Mouse (Mus musculus) CH12.LX (cell line): ENCODE measurements around the gene Zranb3. TPM values are rescaled to one million over a fixed set of nuclear protein-coding genes. Genes with fewer than 3 reads are reported as not detected.

ENCODE experiments used
- DNase-seq: peaks from one replicate; pipeline ENCODE4 v3.0.0-alpha.2; 2013; ENCODE audit errors: extremely low read depth
- H3K27ac ChIP-seq: 2 replicates; pipeline ENCODE4 v1.5.1; 2012; ENCODE audit warnings: low read depth, mild to moderate bottlenecking, control low read depth, moderate library complexity; ENCODE audit not compliant: insufficient read depth
- H3K27me3 ChIP-seq: replicated peaks from 2 replicates; pipeline ENCODE3; 2012; ENCODE audit warnings: inconsistent platforms
- H3K36me3 ChIP-seq, 2 experiments: replicated peaks in 1 of 2; 2 replicates each; pipeline versions ENCODE3 to v1.6.1; 2012; ENCODE audit warnings: inconsistent platforms in 1 of 2, low read length in 1 of 2, mild to moderate bottlenecking in 1 of 2, mixed read lengths in 1 of 2, moderate library complexity in 1 of 2; ENCODE audit not compliant: control insufficient read depth in 1 of 2, insufficient read depth in 1 of 2
- H3K4me1 ChIP-seq, 2 experiments: 2 replicates each; pipeline ENCODE4 v1.6.1; 2012; ENCODE audit warnings: inconsistent platforms in 1 of 2, moderate library complexity in 1 of 2; ENCODE audit not compliant: insufficient read depth in 2 of 2, control insufficient read depth in 1 of 2
- H3K4me2 ChIP-seq: 2 replicates; pipeline ENCODE4 v1.6.1; 2012; ENCODE audit warnings: low read depth, mild to moderate bottlenecking, control low read depth; ENCODE audit not compliant: poor library complexity, insufficient read depth, severe bottlenecking
- H3K4me3 ChIP-seq, 3 experiments: fragments of 150-350 bp in 1 of 3; sonication (generic) in 1 of 3; replicated peaks in 1 of 3; 2 replicates each; pipeline versions ENCODE3 to v1.5.1; 2011 to 2012; ENCODE audit warnings: low read depth in 2 of 3, low read length in 2 of 3, mild to moderate bottlenecking in 2 of 3, moderate library complexity in 2 of 3, control low read depth in 1 of 3, improper control_type of control experiment in 1 of 3, inconsistent platforms in 1 of 3, mixed read lengths in 1 of 3; ENCODE audit not compliant: poor library complexity in 1 of 3
- H3K79me2 ChIP-seq: replicated peaks from 2 replicates; pipeline ENCODE4 v1.6.1; 2012; ENCODE audit warnings: mild to moderate bottlenecking, moderate library complexity; ENCODE audit not compliant: control insufficient read depth, poor library complexity, insufficient read depth, severe bottlenecking; ENCODE audit errors: extremely low read depth
- H3K9ac ChIP-seq: 2 replicates; pipeline ENCODE4 v1.6.1; 2012; ENCODE audit warnings: low read depth, mild to moderate bottlenecking, control low read depth, moderate library complexity; ENCODE audit not compliant: insufficient read depth
- H3K9me3 ChIP-seq: replicated peaks from 2 replicates; pipeline ENCODE3; 2012; ENCODE audit warnings: low read length, inconsistent platforms, mixed read lengths
- CHD1 ChIP-seq: IDR thresholded peaks from 2 replicates; pipeline ENCODE4 v1.6.1; 2012; ENCODE audit warnings: low read depth, low read length, improper control_type of control experiment, inconsistent platforms
- CTCF ChIP-seq, 2 experiments: IDR thresholded peaks in 1 of 2; conservative IDR thresholded peaks in 1 of 2; 2 replicates each; pipeline ENCODE4 v1.5.1; 2011 to 2012; ENCODE audit warnings: low read depth in 2 of 2, low read length in 2 of 2, improper control_type of control experiment in 1 of 2, inconsistent platforms in 1 of 2, mild to moderate bottlenecking in 1 of 2, moderate library complexity in 1 of 2
- E2F4 ChIP-seq: IDR thresholded peaks from 2 replicates; pipeline ENCODE4 v1.6.1; 2011; ENCODE audit warnings: low read depth, low read length, improper control_type of control experiment; ENCODE audit not compliant: insufficient replicate concordance
- ELF1 ChIP-seq: IDR thresholded peaks from 2 replicates; pipeline ENCODE4 v1.6.1; 2014; ENCODE audit warnings: low read depth, mild to moderate bottlenecking, inconsistent platforms, low read length, improper control_type of control experiment
- EP300 ChIP-seq: IDR thresholded peaks from 2 replicates; pipeline ENCODE4 v1.6.1; 2011; ENCODE audit warnings: low read length, improper control_type of control experiment
- GABPA ChIP-seq: IDR thresholded peaks from 2 replicates; pipeline ENCODE4 v1.6.1; 2012; ENCODE audit warnings: low read depth, low read length, improper control_type of control experiment, inconsistent platforms; ENCODE audit not compliant: insufficient replicate concordance
- HCFC1 ChIP-seq: IDR thresholded peaks from 2 replicates; pipeline ENCODE4 v1.6.1; 2012; ENCODE audit warnings: low read depth, mild to moderate bottlenecking, inconsistent platforms, low read length, improper control_type of control experiment
- MEF2A ChIP-seq: IDR thresholded peaks from 2 replicates; pipeline ENCODE4 v1.6.1; 2014; ENCODE audit warnings: low read depth, mild to moderate bottlenecking, inconsistent platforms, low read length, improper control_type of control experiment, borderline replicate concordance
- NELFE ChIP-seq: IDR thresholded peaks from 2 replicates; pipeline ENCODE4 v1.6.1; 2011; ENCODE audit warnings: low read depth, low read length, improper control_type of control experiment
- POLR2A ChIP-seq: IDR thresholded peaks from 2 replicates; pipeline ENCODE4 v1.6.1; 2011; ENCODE audit warnings: low read depth, mild to moderate bottlenecking, improper control_type of control experiment, low read length
- RAD21 ChIP-seq: IDR thresholded peaks from 2 replicates; pipeline ENCODE4 v1.6.1; 2011; ENCODE audit warnings: low read depth, mild to moderate bottlenecking, low read length, improper control_type of control experiment, moderate library complexity
- RCOR1 ChIP-seq: conservative IDR thresholded peaks from 2 replicates; pipeline ENCODE4 v1.6.1; 2012; ENCODE audit warnings: low read depth, mild to moderate bottlenecking, inconsistent platforms, low read length, improper control_type of control experiment
- SIN3A ChIP-seq: IDR thresholded peaks from 2 replicates; pipeline ENCODE4 v1.6.1; 2012; ENCODE audit warnings: low read length, improper control_type of control experiment, inconsistent platforms
- UBTF ChIP-seq: IDR thresholded peaks from 2 replicates; pipeline ENCODE4 v1.6.1; 2012; ENCODE audit warnings: low read depth, mild to moderate bottlenecking, inconsistent platforms, low read length, improper control_type of control experiment, moderate library complexity
- USF2 ChIP-seq: conservative IDR thresholded peaks from 2 replicates; pipeline ENCODE4 v1.6.1; 2011; ENCODE audit warnings: low read depth, low read length, improper control_type of control experiment
- ZMIZ1 ChIP-seq: IDR thresholded peaks from 2 replicates; pipeline ENCODE4 v1.6.1; 2012; ENCODE audit warnings: low read depth, mild to moderate bottlenecking, inconsistent platforms, low read length, improper control_type of control experiment
- ZNF384 ChIP-seq: IDR thresholded peaks from 2 replicates; pipeline ENCODE4 v1.6.1; 2012; ENCODE audit warnings: low read depth, low read length, improper control_type of control experiment, inconsistent platforms
- dilution Hi-C: fragments of 300-500 bp; cut with MboI; formaldehyde crosslinking; loops from 2 replicates; pipeline ENCODE4 v1.14.3; 2020; ENCODE audit warnings: low sequenced_read_pairs; ENCODE audit not compliant: extremely low pct_unique_long_range_greater_than_20kb, extremely low pct_ligation_motif_present
- in situ Hi-C: fragments of 300-500 bp; cut with MboI; formaldehyde crosslinking; loops from 3 replicates; pipeline ENCODE4 v1.14.3; 2019; ENCODE audit warnings: low sequenced_read_pairs, low pct_ligation_motif_present, low pct_unique_long_range_greater_than_20kb, mixed read lengths
- polyA plus RNA-seq: library from polyadenylated mRNA; unstranded; fragments of >175 nt; gene quantifications from 2 replicates; pipeline ENCODE4 v1.2.1, GENCODE M21; 2012; ENCODE audit warnings: low read depth; ENCODE audit not compliant: insufficient read length
- total RNA-seq, 2 experiments: library from RNA; depleted of rRNA; stranded (reverse); fragments of 300-350 nt in 1 of 2; fragments of >200 nt in 1 of 2; gene quantifications; 2 replicates each; pipeline ENCODE4 v1.2.3; 2012 to 2014

Gene Zranb3
- total and polyA plus RNA-seq, 3 experiments, result 9.9 to 13.6 (median 12.4) TPM

- in situ Hi-C loops (no loop called here), dilution Hi-C loops (no loop called here)
- H3K4me3 ChIP-seq, result no peak overlapping the region
- no peak overlapping the region for H3K4me2 ChIP-seq
- no peak overlapping the region for H3K9ac ChIP-seq
- no peak overlapping the region for H3K27ac ChIP-seq
- no peaks in the 10 kb centered on the region for H3K79me2 ChIP-seq
- peaks cover 0 to 12% of the 10 kb centered on the region in 2 experiments; a peak in 2 of 4 replicates for H3K4me1 ChIP-seq
- H3K36me3 ChIP-seq, result peaks cover 13 to 21% of the 10 kb centered on the region in 2 experiments
- no peak for TF ChIP-seq EP300
- H3K9me3 ChIP-seq, result no peaks in the 10 kb centered on the region
- no peak for DNase-seq
- no peaks in the 10 kb centered on the region for H3K27me3 ChIP-seq
These were observed 8.2 kb downstream of the Zranb3 start for GRCm38 (mm10) chr1:128094686-128095085.

- Histone ChIP-seq H3K79me2 (no peaks in the 10 kb centered on the region), H3K27me3 (no peaks in the 10 kb centered on the region), H3K27ac (no peak overlapping the region), H3K4me3 (no peak overlapping the region), H3K9me3 (no peaks in the 10 kb centered on the region), H3K4me2 (no peak overlapping the region), H3K4me1 (peaks cover 0 to 15% of the 10 kb centered on the region in 2 experiments; a peak in 2 of 4 replicates), H3K36me3 (peaks cover 3 to 29% of the 10 kb centered on the region in 2 experiments), H3K9ac (no peak overlapping the region)
- dilution Hi-C loops, result no loop called here
- in situ Hi-C loops, result no loop called here
- DNase-seq, result no peak
- TF ChIP-seq HCFC1 (no peak), NELFE (no peak), GABPA (no peak)
These were observed 20.0 kb downstream of the Zranb3 start for GRCm38 (mm10) chr1:128082800-128083199.

- in situ Hi-C loops (no loop called here), dilution Hi-C loops (no loop called here)
- peaks cover 0 to 17% of the 10 kb centered on the region in 2 experiments; a peak in 2 of 4 replicates for H3K4me1 ChIP-seq
- no peak for DNase-seq
- no peak overlapping the region for H3K4me3 ChIP-seq
- H3K27me3 ChIP-seq, result no peaks in the 10 kb centered on the region
- H3K9ac ChIP-seq, result no peak overlapping the region
- H3K79me2 ChIP-seq, result no peaks in the 10 kb centered on the region
- no peak for TF ChIP-seq CHD1
- no peak for TF ChIP-seq UBTF
- TF ChIP-seq CTCF (conservative IDR thresholded peaks at IDR 0.05 in 1 of 2, IDR thresholded peaks at IDR 0.05 in 1 of 2; ENCODE audit: low read depth in 2 of 2, low read length in 2 of 2), result no peak
- no peak for TF ChIP-seq E2F4
- TF ChIP-seq ZMIZ1, result no peak
- TF ChIP-seq ELF1, result no peak
- no peak for TF ChIP-seq SIN3A
- no peak for TF ChIP-seq USF2
- no peak for TF ChIP-seq ZNF384
- no peak for TF ChIP-seq MEF2A
- no peak for TF ChIP-seq RCOR1
- no peak for TF ChIP-seq RAD21
- TF ChIP-seq POLR2A, result no peak
- H3K4me2 ChIP-seq, result no peak overlapping the region
- no peaks in the 10 kb centered on the region for H3K9me3 ChIP-seq
- peaks cover 3 to 29% of the 10 kb centered on the region in 2 experiments for H3K36me3 ChIP-seq
- H3K27ac ChIP-seq, result no peak overlapping the region
These were observed 21.0 kb downstream of the Zranb3 start for GRCm38 (mm10) chr1:128081873-128082272.
